Mouse (Mus musculus): ENCODE measurements around the gene Cyth3. TPM values are rescaled to one million over a fixed set of nuclear protein-coding genes. Genes with fewer than 3 reads are reported as not detected.

Cyth3 gene
- polyA plus RNA-seq, 1 experiment: 23.9 TPM

DNA sequence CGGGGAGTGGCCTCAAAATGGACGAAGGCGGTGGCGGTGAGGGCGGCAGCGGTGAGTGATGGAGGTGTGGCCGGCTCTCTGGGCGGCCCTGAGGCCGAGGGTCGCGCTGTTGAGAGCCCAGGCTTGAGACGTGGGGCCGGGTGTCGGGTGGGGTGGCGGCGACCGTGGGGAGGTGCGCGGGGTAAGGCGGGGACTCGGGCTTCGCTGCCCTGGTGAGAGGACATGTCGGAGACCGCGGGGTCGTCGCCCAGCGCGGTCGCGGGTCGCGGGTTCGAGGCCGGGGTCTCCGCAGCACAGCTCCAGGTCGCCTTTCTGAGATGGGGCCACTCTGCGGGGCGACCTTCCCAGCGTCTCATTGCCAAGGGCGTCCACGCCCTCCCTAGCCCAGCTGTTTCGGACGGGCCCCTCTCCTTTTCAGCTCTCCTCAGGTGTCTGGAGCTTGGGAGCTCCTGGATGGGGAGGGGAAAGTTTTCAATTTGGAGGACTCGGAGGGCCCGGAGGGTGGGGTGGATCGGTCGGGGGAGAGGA, 440 bp downstream of the Cyth3 start:
- peaks cover 55% of the 10 kb centered on the region for H3K79me2 ChIP-seq (ENCODE audit: control insufficient read depth, insufficient read depth)

DNA sequence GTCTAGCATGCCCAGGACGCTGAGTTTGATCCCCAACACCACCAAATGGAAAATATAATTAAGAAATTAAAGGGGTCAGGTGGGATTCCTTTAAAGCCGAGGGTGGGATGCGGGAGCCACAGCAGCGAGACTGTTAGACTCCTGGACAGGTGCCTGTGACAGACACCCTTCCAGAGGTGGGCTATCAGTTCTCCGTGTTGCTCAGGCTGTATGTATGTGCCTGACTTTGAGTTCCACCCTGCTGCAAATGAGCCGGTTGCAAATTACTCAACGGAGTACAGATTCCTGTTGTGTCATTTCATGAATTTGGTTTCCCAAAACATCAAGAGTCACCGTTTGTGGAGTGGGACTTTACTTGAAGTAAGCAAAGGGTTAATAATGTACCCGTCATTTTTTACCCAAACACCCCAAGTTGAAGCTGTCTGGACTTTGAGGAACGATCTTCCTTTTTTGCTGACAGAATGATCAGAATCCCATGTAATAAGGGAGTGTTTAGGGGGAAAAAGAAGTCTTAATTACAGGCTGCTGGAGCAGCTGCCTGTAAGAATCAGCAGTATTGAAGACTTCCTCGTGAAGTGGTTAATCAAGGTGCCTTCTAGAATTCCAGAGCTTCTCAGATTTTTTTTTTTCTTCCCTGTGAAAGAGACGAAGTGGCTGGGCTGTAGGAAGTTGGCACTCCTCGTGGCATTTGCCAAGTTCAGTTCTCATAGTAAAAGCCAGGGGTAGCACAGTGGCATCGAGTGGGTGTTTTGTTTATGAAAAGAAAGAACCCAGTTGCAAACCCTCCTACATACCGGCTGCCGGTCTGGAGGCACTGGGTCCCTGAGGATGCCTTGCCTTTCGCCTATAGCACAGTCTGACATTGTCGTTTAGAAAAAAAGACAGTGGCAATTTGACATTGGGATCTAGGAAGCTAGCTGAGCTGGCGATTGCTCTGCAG, 1.4 kb downstream of the Cyth3 start:
- H3ac ChIP-seq (ENCODE audit: control insufficient read depth, insufficient read length, low read depth): peak overlapping the region; percentile 53
- H3K79me2 ChIP-seq (ENCODE audit: control insufficient read depth, insufficient read depth): peaks cover 64% of the 10 kb centered on the region
- TF ChIP-seq CEBPB (IDR thresholded peaks at IDR 0.05; ENCODE audit: low read depth): no peak
- TF ChIP-seq USF1 (IDR thresholded peaks at IDR 0.05; ENCODE audit: low read depth): no peak
- TF ChIP-seq FOSL1 (IDR thresholded peaks at IDR 0.05; ENCODE audit: insufficient read depth, low read length, poor library complexity, severe bottlenecking): no peak
- H3K79me3 ChIP-seq (ENCODE audit: low read depth): peaks cover 43% of the 10 kb centered on the region
- peak overlapping the region; percentile 72 for H3K4me3 ChIP-seq (ENCODE audit: insufficient read depth, poor library complexity, severe bottlenecking)
- no peaks in the 10 kb centered on the region for H3K27me3 ChIP-seq (ENCODE audit: control insufficient read depth, insufficient read depth, insufficient read length)
- H3K36me3 ChIP-seq (ENCODE audit: control insufficient read depth, insufficient read depth): no peaks in the 10 kb centered on the region

More for the DNA sequence above, 440 bp downstream of the Cyth3 start:
- Histone ChIP-seq H3K79me3 (ENCODE audit: low read depth) (peaks cover 38% of the 10 kb centered on the region), H3K27me3 (ENCODE audit: control insufficient read depth, insufficient read depth, insufficient read length) (no peaks in the 10 kb centered on the region), H3ac (ENCODE audit: control insufficient read depth, insufficient read length, low read depth) (peak overlapping the region; percentile 72), H3K4me3 (ENCODE audit: insufficient read depth, poor library complexity, severe bottlenecking) (peak overlapping the region; percentile 72), H3K36me3 (ENCODE audit: control insufficient read depth, insufficient read depth) (no peaks in the 10 kb centered on the region)
- no peak for TF ChIP-seq USF1 (IDR thresholded peaks at IDR 0.05; ENCODE audit: low read depth)

DNA sequence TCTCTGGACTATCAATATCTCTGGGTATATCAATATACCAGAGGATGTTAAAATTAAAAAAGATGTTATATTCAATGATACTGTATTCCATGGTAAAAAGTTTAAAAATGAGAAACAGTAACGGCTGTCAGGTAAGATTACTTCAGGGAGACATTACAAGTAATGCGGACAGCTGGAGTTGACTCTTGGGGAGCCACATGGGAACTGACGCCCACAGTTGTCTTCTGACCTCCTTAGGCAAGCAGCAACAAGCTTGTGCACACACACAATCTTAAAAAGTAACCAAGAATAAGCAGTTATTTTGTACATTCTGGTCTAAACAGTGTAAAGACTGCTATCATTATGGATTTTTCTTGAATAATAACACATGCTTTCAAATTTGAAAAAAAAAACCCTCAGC, 2.2 kb downstream of the Cyth3 start:
- no peak overlapping the region for H3K4me3 ChIP-seq (ENCODE audit: insufficient read depth, poor library complexity, severe bottlenecking)

DNA sequence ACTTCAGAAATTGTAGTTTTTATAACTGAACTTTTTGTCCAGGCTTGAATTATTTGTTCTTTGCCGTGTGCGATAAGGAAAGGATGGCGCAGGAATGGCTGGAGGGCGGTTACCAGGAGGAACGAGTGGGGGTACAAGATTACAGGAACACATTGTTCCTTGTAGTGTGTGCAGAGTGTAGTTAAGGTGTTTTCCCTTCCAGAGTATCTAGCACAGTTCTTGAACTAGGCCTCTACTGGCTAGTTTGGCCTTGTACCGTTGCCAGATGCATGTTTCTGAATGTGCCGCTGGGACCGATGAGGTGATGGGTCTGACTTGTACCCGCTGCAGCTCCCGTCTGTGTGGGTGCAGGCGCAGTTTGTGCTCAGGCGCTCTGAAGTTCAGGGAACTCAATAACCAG, 3.2 kb downstream of the Cyth3 start:
- H3K79me3 ChIP-seq (ENCODE audit: low read depth): peaks cover 61% of the 10 kb centered on the region
- no peaks in the 10 kb centered on the region for H3K27me3 ChIP-seq (ENCODE audit: control insufficient read depth, insufficient read depth, insufficient read length)
- H3K79me2 ChIP-seq (ENCODE audit: control insufficient read depth, insufficient read depth): peaks cover 83% of the 10 kb centered on the region
- peaks cover 5% of the 10 kb centered on the region for H3K36me3 ChIP-seq (ENCODE audit: control insufficient read depth, insufficient read depth)
- H3ac ChIP-seq (ENCODE audit: control insufficient read depth, insufficient read length, low read depth): no peak overlapping the region
- TF ChIP-seq CEBPB (IDR thresholded peaks at IDR 0.05; ENCODE audit: low read depth): no peak
- no peak for TF ChIP-seq MYOD1 (IDR thresholded peaks at IDR 0.05; ENCODE audit: control insufficient read depth, insufficient read length, low read depth)
- no peak for TF ChIP-seq FOSL1 (IDR thresholded peaks at IDR 0.05; ENCODE audit: insufficient read depth, low read length, poor library complexity, severe bottlenecking)
- TF ChIP-seq MYOG (IDR thresholded peaks at IDR 0.05; ENCODE audit: control insufficient read depth, extremely low read depth, insufficient read length): no peak
- TF ChIP-seq USF1 (IDR thresholded peaks at IDR 0.05; ENCODE audit: low read depth): no peak
- no peak overlapping the region for H3K4me3 ChIP-seq (ENCODE audit: insufficient read depth, poor library complexity, severe bottlenecking)

More for the DNA sequence above, 2.2 kb downstream of the Cyth3 start:
- no peak for TF ChIP-seq MYOG (IDR thresholded peaks at IDR 0.05; ENCODE audit: control insufficient read depth, extremely low read depth, insufficient read length)
- TF ChIP-seq MYOD1 (IDR thresholded peaks at IDR 0.05; ENCODE audit: control insufficient read depth, insufficient read length, low read depth): no peak
- no peak for TF ChIP-seq FOSL1 (IDR thresholded peaks at IDR 0.05; ENCODE audit: insufficient read depth, low read length, poor library complexity, severe bottlenecking)
- TF ChIP-seq CTCF (IDR thresholded peaks at IDR 0.05; ENCODE audit: control insufficient read depth, insufficient read depth, insufficient read length): no peak
- no peak for TF ChIP-seq CEBPB (IDR thresholded peaks at IDR 0.05; ENCODE audit: low read depth)
- no peak for TF ChIP-seq MAX (IDR thresholded peaks at IDR 0.05)
- TF ChIP-seq USF1 (IDR thresholded peaks at IDR 0.05; ENCODE audit: low read depth): no peak
- no peaks in the 10 kb centered on the region for H3K36me3 ChIP-seq (ENCODE audit: control insufficient read depth, insufficient read depth)
- peaks cover 51% of the 10 kb centered on the region for H3K79me3 ChIP-seq (ENCODE audit: low read depth)
- H3K27me3 ChIP-seq (ENCODE audit: control insufficient read depth, insufficient read depth, insufficient read length): no peaks in the 10 kb centered on the region
- no peak overlapping the region for H3ac ChIP-seq (ENCODE audit: control insufficient read depth, insufficient read length, low read depth)
- peaks cover 72% of the 10 kb centered on the region for H3K79me2 ChIP-seq (ENCODE audit: control insufficient read depth, insufficient read depth)

DNA sequence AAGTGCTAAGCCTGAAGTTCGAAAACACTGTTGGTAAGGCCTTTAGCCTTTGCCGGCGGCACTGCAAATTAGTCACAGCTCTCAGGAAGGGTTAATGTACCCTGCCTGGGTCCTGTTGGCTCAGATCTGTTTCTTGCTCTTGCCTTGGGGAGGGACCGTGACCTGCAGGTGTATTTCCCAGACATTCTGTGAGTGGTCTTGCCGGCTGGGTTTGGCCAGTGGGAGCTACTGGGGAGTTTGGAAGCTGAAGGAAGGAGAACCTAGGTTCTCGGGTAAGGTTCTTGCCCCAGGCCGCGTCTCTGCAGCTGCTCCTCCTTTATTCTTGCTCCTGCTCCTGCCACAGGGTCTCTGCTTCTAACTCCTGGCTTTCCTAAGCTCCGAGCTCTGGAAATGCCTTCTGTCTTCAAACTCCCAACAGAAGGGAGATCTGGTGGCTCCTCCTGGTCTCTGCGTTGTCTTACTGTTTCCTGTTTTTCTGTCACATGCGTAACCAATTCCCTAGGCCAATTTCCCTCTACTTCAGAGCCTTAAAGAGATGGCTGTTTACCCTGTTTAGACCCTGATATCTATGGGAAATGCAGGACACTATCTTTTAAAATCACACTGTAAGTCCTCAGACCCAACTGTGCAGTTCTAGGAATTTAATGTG, 3.8 kb downstream of the Cyth3 start:
- Histone ChIP-seq H3K4me3 (ENCODE audit: insufficient read depth, poor library complexity, severe bottlenecking) (no peak overlapping the region), H3K79me2 (ENCODE audit: control insufficient read depth, insufficient read depth) (peaks cover 88% of the 10 kb centered on the region), H3K79me3 (ENCODE audit: low read depth) (peaks cover 67% of the 10 kb centered on the region), H3ac (ENCODE audit: control insufficient read depth, insufficient read length, low read depth) (no peak overlapping the region), H3K36me3 (ENCODE audit: control insufficient read depth, insufficient read depth) (peaks cover 9% of the 10 kb centered on the region), H3K27me3 (ENCODE audit: control insufficient read depth, insufficient read depth, insufficient read length) (no peaks in the 10 kb centered on the region)
- TF ChIP-seq FOSL1 (IDR thresholded peaks at IDR 0.05; ENCODE audit: insufficient read depth, low read length, poor library complexity, severe bottlenecking): no peak
- TF ChIP-seq CTCF (IDR thresholded peaks at IDR 0.05; ENCODE audit: control insufficient read depth, insufficient read depth, insufficient read length): no peak

DNA sequence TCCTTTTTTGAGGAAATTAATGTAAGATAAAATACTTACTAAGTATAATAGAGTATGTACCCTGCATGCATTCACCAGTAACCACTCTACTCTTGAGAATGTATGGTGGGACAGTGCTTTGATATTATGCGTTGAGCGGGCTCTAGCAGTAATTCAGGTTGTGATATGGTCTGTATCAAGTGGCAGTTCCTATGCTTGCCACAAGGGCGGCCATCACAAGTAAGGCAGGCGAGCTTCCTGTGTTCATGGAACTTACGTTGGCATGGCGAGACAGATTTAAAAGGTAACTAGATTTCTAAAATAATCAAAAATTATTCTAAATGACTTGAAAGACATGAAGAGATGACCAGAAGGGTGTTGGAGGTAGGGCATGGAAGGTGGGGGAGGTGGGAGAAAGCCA, 5.3 kb downstream of the Cyth3 start:
- Histone ChIP-seq H3K4me3 (ENCODE audit: insufficient read depth, poor library complexity, severe bottlenecking) (no peak overlapping the region), H3K36me3 (ENCODE audit: control insufficient read depth, insufficient read depth) (peaks cover 9% of the 10 kb centered on the region), H3K27me3 (ENCODE audit: control insufficient read depth, insufficient read depth, insufficient read length) (no peaks in the 10 kb centered on the region), H3ac (ENCODE audit: control insufficient read depth, insufficient read length, low read depth) (no peak overlapping the region), H3K79me2 (ENCODE audit: control insufficient read depth, insufficient read depth) (peaks cover 100% of the 10 kb centered on the region), H3K79me3 (ENCODE audit: low read depth) (peaks cover 81% of the 10 kb centered on the region)
- TF ChIP-seq MYOG (IDR thresholded peaks at IDR 0.05; ENCODE audit: control insufficient read depth, extremely low read depth, insufficient read length): no peak
- no peak for TF ChIP-seq USF1 (IDR thresholded peaks at IDR 0.05; ENCODE audit: low read depth)
- no peak for TF ChIP-seq MYOD1 (IDR thresholded peaks at IDR 0.05; ENCODE audit: control insufficient read depth, insufficient read length, low read depth)
- no peak for TF ChIP-seq CTCF (IDR thresholded peaks at IDR 0.05; ENCODE audit: control insufficient read depth, insufficient read depth, insufficient read length)
- no peak for TF ChIP-seq CEBPB (IDR thresholded peaks at IDR 0.05; ENCODE audit: low read depth)
- no peak for TF ChIP-seq MAX (IDR thresholded peaks at IDR 0.05)
- no peak for TF ChIP-seq FOSL1 (IDR thresholded peaks at IDR 0.05; ENCODE audit: insufficient read depth, low read length, poor library complexity, severe bottlenecking)
